Mouse (Mus musculus) retina, adult 2 months (tissue): ENCODE results near the gene Smarca2.

Source experiments
- DNase-seq: peaks from one replicate; pipeline ENCODE4 v3.0.0-alpha.2; 2012; ENCODE audit warnings: low read depth, low spot score

Gene Smarca2

DNA sequence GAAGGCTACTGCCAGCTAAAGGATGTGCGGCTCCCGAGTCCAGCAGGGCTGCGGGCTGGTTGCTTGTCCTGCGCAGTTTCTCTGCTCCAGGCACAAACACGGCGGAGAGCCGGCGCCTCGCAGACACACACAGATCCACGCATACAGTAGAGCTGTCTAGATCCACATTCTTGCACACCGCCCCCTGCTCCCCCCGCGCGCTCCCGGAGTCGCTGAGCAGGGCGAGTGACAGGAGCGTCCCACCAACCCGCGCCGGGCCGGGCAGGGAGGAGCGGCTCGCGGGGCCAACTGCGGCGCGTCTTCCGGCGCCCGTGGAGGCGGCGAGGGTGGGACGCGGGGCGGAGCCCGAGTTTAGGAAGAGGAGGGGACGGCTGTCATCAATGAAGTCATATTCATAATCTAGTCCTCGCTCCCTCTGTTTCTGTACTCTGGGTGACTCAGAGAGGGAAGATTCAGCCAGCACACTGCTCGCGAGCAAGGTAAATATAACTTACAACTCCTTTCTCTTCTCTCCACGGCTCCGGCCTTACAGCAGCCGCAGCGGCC, at the start of gene Smarca2:
Gene Smarca2, plus strand, starts transcription at position 296 of the 546 bp plus-strand sequence.
- peak; percentile 87 for DNase-seq

DNA sequence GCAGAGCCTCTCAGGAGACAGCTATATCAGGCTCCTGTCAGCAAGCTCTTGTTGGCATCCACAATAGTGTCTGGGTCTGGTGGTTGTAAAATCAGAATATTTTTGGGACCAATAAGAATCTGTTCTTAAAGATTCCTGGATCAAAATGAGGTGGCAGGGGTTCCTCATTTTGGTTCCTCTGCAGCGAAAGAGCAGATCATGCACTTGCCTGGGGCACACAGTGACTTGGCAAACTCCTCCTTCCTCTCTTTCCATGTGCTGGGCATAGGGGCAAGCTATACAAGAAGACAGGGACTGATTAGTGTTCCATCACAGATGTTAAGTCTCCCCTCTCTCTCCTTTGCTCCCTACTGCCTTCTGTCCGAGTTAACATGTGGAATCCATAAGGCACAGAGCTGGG, 40.0 kb upstream of the Smarca2 start:
- no peak for DNase-seq

DNA sequence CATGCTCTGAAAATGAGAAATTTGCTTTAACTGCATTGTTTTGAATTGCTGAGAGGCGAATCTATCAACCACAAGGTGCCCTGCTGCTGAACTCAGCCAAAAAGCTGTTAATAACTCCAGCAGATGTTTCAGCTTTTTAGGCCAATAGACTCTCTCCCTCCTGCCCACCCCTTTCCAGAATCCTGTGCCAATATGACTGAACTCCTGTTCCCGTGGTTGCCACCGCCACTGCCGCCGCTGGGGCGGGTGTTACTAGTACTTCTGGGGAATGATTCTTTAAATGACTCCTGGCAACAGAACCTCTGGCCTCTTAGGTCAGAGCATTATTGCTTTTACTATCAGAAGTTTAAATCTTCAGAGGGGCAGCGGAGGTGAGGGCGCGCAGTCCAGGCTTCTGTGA, 38.7 kb upstream of the Smarca2 start:
- DNase-seq: no peak

DNA sequence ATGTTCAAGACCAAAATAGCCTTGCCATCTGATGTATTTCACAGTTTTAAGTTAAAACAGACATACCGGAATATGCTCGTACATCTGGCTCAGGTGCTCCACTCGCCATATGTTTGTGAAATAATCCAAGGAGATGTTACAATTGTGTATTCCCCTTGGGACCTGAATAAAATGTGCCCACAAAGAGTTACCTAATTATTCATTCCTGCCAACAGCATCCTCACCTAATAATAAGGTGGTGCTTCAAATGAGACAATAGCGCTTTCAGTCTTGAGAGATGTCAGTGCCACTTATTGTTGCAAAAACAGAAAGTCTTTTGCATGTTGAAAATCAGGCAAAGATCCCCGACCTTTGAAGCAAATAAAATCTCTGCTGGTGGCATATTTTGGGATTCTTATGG, 36.6 kb upstream of the Smarca2 start:
- DNase-seq: no peak

DNA sequence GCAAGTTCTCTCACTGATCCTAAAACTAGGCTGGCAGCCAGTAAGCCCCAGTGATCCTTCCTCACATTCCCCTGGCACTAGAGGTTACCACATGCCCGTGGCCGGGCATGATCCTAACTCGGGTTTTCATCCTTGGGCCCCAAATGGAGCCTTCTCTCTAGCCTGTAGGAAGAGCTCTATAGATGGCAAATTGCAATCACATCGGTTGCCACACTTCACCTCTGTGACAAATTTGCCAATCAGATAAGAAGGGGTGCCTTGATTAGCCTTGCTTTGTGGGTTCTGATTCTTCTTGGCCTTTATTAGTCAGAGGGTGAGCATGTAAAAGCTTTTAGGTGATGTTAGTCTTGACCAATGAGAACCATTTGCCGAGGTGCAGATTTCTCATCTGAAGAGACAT, 35.9 kb upstream of the Smarca2 start:
- no peak for DNase-seq

DNA sequence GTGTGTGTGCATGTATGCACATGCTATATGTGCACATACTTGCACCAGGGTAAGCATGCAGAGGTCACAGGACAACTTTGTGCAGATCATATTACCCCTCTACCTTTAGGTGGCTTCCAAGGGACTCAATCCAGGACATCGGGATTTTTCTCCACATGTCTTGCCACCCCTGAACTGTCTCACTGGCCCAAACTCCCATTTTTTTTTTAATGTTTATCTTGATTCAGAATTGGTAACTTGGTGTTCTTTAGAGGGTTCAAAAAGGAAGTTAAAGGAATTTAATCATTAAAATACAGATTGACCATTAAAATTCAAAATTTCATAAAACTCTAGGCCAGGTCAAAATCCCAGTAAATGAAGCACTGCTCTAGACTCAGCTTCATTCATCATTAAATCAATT, 35.4 kb upstream of the Smarca2 start:
- no peak for DNase-seq

DNA sequence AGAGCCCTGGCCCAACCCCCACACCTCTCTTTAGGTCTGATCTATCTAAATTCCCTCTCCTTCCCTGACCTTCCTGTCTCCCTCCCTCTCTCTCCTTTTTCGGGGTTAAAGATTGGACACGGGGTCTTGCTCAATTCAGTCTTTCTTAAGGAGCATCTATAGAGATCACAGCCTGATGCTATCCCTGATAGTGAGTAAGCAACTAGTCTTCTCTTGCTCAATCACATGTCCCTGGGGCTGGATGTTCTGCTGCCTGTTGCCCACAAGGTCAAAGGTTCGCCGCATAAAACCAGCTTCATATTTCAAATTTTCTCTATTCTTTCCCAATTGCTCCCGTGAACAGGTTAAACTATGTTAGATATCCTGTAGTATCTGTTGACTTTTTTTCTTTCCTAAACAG, 25.2 kb upstream of the Smarca2 start:
- no peak for DNase-seq

DNA sequence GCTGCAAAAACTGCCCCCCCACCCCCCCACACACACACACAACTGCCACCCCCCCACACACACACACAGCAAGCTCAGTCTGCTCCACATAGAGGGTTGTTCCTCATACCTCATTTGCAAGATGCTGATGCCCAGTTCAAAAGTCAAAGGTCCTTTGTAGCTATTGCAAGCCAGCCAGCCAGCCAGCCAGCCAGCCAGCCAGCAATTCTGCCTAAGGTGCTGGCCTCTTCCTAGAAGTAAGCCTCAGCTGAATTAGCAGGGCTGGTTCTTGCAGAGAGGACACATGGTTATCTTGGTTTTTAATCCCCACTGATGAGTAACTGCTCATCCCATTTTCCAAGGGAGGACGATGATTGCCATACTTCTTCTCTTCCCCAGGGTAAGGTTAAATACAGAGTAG, 24.8 kb upstream of the Smarca2 start:
- DNase-seq: no peak

DNA sequence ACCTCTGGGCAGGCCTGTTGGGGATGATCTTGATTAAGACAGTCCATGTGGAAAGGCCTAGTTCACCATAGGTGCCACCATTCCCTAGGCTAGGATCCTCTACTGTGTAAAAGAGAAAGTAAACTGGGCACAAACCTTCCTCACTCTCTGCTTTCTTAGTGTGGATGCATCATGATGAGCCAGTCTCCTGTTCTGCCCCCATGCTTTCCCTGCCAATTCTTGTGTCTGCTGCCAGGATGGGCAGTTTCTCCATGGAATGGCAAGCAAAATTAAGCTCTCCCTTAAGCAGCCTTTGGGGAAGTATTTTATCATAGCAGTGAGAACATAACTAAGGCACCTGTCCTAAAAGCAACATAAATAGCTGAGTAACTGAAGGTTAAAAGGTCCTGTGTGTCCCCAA, 10.2 kb upstream of the Smarca2 start:
- DNase-seq: no peak

DNA sequence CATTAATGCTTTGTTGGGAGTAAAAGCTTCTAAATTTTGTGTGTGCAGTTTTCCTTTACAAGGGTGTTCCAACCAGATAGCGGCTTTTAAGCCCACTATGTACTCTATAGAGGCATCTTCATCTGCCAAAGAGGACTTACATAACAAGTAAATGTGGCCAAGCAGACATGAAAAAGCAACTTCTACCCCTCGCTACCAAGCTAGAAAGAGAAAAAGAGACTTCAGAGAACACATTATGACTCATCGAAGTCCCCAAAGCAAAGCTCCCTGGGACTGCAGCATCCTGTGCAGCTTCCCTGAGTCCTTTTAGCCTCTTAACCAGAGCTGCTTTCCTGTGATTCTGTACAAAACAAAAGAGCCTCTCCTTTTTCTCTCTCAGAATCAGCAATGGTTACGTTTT, 3.4 kb upstream of the Smarca2 start:
- no peak for DNase-seq

DNA sequence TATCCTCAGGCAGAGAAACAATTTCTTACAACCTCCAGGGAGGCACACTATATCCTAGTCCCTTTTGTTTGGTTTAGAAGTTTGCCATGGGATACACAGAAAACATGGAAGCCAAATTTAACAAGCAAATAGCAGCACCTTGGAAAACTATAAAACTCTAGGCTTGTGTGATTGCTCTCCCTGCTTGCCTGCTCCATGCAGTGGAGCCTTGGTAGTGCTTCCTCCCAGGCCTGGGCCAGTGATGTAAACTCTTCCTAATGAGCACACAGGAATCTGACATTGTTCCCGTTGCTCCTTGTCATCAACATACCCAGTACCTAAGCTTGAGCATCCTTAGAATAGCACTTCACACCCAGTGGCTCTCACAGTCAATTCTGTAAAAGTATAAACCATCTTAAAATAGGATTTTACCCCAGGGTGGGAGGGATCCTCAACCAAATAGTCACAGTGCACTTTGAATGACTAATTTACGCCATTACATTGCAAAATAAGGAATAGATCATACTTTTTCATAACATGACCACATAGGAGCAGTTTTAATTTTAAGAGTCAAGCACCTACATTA, 1.5 kb upstream of the Smarca2 start:
- no peak for DNase-seq

DNA sequence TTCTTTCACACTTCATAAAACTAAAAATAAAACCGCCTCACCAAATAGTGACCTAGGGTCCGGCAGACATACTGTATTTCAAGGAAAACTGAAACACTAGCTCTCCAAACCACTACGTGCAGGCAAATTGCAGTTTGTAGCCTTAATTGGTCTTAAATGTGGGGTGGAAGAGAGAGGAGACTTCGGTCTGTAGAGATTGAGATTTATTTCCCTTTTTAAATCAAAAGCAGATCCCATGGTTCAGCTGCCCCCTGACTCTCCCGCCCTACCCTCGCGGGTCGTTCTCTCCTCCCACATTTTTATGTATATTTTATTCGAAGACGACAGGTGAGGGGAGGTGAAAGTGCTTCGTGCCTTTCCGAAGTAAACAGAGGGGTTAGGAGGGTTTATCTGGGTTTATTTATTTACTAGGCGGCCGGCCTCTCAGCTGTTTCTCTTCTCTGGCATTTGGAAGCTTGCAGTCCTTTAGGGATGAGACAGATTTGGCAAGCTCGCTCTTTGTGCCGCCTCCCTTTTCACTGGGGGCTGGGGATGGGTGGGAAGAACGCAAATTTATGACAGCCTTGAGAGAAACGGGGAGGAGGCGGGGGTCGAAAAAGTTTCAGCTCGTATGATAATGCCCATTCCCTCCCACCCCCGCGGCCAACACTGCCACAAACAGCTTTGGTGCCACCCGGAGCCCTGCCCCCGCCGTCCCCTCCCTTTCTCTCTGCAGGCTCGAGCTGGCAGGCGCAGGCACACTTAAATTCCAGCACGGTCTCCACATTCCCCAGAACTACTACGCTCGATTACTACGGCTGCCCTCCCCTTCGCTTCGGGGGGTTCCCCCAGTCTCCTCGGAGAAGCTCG, 720 bp upstream of the Smarca2 start:
- DNase-seq: no peak

DNA sequence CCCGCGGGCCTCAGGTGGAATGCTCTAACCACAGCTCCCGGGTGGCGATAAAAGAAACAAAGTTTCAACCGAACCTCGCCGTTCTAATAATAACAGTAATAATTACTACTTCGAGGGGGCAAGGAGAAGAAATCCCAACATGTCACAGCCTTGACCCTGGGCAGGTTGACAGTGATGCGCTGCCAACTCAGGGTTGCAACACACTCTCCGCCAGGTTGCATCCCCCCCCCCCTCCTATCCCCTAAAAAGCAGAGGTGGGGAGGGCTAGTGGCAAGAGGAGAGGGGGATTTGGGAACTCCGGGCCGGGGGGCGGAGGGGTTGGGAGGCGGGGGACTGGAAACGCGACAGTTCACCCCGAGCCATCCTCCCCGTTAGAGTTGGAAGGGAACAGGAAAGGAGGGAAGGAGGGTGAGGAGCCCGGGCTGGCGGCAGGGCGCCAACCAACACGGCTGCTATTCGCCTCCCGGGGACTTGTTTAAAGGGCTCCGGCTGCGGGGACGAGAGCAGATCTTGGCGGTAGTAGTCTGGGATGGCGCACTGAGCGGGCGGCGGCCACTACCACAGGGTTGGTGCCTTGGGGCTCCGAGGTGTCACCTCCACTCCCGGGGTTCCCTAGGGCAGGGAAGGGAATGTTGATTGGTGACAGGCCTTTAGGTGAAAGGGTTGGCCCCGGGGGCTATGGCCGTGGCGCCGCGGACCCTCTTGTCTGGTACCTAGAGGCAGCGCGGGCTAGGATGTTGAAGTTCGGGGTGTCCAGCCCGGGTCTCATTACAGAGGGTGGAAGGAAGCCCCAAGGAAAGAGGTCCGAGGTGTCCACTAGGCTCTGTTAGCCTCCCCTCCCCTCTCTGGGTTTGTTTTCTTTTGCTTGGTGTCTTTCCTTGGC, 829 bp downstream of the Smarca2 start:
- no peak for DNase-seq

DNA sequence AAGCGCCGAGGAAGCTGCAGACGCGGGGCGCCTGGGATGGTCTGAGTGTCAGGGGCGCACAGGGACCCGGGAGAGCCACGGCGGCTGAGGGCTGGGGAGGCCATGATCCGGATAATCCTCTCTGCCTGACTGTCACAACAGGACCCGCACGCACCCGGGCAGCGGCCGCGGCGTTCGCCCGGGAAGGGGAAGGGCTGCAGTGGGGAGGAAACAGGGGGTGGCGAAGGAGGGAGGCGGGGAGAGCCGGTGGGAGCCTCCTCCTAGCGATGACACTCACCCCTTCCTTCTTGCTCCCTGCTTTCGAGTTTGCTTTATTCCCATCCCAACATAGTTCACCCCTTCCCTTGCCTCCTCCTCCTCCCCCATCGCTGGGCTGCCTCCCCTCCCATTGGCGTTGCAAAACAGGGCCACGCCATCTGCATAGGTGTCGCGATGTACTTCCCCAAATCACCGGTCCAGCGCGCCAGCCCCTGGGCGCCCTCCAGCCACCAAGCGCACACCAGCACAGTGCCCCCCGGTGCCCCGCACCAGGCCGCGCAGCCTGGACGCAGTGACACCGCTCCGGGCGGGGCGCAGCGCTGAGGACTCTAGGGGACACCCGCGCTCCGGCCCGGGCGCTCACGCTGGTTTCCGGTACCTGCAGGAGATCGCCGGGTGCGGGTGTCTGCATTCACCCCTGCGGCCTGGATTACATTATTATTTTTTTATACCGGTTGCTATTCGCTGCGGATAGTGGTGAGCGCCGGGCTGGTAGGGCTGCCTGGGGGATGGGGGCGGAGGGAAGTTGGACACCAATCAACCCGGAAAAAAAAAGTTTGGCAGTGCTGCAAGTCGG, 1.7 kb downstream of the Smarca2 start:
- peak; percentile 65 for DNase-seq

DNA sequence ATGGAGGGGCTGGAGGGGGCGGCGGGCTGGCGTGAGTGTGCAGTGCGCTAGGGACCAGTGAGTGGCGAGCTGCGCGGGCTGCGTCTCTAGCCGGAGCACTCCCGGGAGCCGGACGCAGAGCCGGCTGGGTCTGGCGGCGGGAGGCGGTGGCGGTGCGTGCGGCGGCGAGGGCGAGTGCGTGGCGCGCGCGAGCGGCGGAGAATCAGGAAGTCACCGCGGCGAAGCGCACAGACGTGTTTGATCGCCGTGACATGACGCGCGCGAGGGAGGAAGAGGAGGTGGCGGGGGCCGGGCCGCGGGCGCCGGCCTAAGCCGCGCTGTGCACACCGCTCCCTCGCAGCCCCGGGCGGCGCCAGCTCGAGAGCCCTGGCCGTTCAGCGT, 2.3 kb downstream of the Smarca2 start:
- DNase-seq: peak; percentile 38

DNA sequence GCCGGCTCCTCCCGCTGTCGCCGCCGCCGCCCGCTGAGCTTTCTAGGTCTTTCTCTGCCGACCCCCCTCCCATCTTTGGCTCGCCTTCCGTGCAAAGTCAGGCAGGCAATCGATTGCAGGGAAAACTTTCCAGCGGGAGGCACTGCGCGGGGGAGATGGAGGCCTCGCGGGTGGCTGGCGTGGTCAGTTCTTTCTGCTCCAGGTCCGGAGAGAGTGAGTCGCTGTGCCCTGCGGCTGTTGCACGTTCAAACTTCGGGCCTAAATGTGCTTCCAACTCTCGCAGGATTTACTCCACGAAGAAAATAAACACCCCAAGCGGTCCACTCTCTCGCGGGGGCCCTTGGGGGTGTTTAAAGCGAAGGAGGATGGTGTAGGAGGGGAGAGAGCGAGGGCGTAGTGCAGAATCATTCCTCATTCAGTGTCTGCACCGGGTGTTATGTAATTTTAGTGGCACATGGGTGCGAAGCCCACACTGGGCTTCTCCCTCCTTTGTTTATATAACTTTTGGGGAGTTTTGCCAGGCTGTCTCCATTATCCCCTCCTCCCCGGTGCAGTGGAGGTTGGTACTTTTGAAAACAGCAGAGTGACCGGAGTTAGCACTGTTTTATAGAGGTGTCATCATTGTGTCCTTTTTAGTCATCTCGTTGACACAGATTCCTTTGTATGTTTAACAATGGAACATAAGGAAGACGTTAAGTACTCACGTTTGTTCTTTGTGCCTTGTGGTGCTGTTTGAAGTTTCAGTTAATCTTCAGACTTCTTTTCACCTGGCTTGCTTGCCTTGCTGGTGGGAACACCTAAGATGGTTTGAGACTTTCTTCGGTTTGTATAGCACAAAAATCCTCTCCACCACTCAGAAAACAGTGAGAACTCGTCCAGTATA, 2.9 kb downstream of the Smarca2 start:
- no peak for DNase-seq

DNA sequence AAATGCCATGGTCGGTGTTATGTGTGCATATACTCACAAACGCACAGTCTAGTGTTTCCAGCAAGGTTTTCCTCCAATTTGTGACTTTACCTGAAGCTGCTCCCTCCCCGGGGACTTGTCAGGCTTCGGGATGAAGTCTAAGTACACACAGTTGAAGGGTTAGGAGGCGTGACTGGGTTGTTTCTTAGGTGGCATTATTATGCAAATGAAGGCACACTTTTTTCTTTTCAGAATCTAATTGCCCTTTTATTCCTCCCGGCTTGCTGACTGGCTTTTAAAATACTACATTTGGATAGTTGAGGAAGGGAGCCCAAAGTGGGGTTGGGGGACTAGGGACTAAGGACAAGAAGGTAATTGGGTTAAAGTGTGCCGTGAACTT, 3.6 kb downstream of the Smarca2 start:
- no peak for DNase-seq

DNA sequence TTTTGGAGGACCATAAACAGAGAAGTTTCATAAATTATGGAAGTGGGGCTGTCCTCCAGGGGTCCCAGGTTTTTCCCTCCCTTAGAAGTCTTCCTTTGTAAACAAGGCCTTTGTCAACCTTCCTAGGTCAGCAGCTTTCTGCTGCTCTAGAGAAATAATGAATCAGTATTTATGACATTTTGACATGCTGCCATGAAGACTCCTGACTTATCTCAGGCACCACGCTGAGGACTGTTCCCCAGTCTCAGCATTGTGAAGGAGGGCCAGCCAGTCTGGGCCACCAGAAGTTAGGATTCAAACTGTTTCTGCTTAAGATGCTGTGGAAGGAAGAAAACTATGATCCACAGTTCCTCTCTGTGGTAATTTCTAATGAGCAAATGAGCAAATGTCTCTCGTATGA, 4.8 kb downstream of the Smarca2 start:
- DNase-seq: no peak

DNA sequence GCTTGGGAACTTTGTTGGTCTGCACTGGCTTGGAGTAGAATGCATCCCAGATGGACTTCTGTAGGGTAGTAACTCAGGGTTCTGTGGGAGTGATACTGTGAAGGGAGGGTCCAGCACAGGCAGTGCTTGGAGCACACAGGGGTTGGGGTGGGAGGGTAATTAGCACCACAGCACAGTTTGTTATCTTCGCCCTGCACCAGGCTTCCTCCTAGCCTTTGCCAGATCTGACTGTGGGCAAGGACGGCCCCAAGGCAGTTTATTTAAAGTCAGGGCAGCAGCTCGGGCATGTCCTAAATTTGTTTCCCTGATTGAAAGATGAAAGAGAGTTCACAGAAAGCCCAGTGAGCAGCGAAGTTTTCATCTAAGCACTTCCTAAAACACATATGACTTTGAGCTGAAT, 8.1 kb downstream of the Smarca2 start:
- DNase-seq: no peak

DNA sequence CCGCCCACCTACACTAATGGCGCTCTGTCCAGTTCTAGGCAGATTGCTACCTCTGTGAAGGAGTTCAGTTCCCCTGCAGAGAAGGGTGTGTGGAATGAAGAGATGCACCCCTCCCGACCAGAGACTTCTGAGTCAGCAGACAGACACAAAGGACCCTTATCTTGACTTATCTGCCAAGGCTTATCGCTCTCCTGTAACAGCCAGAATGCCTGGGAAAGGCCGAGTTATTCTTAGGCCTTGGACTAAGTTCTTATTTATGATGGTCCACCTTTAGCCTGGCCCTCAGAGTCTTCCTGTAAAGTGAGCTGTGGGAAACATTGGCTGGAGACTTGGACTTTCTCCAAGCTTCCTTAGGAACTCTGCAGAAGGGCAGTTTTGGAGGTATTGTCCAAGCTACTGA, 8.8 kb downstream of the Smarca2 start:
- no peak for DNase-seq
